Mouse (Mus musculus): ENCODE measurements at regions not wholly inside any gene's neighbourhood (a gene's known extent, or its start where the extent isn't known, plus 50 kb on each side); places are given as distances from the start of the nearest gene placed in this dataset.

GRCm38 (mm10) chr13:28692587-28692986 lies 260.9 kb downstream of the Sox4 start:
- no peak for DNase-seq

- DNase-seq = no peak
These were observed 262.9 kb downstream of the Sox4 start for GRCm38 (mm10) chr13:28690511-28691160.

GRCm38 (mm10) chr13:28687838-28688237 lies 265.7 kb downstream of the Sox4 start:
- no peak for DNase-seq

- no peak for DNase-seq
These were observed 269.2 kb downstream of the Sox4 start for GRCm38 (mm10) chr13:28684311-28684710.

- no peak for DNase-seq
These were observed 273.2 kb downstream of the Sox4 start for GRCm38 (mm10) chr13:28680266-28680665.

GRCm38 (mm10) chr13:28673622-28674021 lies 279.9 kb downstream of the Sox4 start:
- DNase-seq = no peak

- DNase-seq = no peak
These were observed 282.0 kb downstream of the Sox4 start for GRCm38 (mm10) chr13:28671543-28671942.

- no peak for DNase-seq
These were observed 283.5 kb downstream of the Sox4 start for GRCm38 (mm10) chr13:28669832-28670585.

- no peak for DNase-seq
These were observed 286.7 kb downstream of the Sox4 start for GRCm38 (mm10) chr13:28666832-28667231.

GRCm38 (mm10) chr13:28665150-28665549 lies 288.4 kb downstream of the Sox4 start:
- DNase-seq = no peak

- no peak for DNase-seq
These were observed 288.8 kb downstream of the Sox4 start for GRCm38 (mm10) chr13:28664698-28665097.

- peak; percentile 56 for DNase-seq
These were observed 289.4 kb downstream of the Sox4 start for GRCm38 (mm10) chr13:28663950-28664681.

GRCm38 (mm10) chr13:28663459-28663858 lies 290.1 kb downstream of the Sox4 start:
- no peak for DNase-seq

- no peak for DNase-seq
These were observed 291.2 kb downstream of the Sox4 start for GRCm38 (mm10) chr13:28662316-28662752.

- no peak for DNase-seq
These were observed 293.4 kb downstream of the Sox4 start for GRCm38 (mm10) chr13:28660151-28660550.

- no peak for DNase-seq
These were observed 294.9 kb downstream of the Sox4 start for GRCm38 (mm10) chr13:28658652-28659051.

- DNase-seq = no peak
These were observed 298.6 kb downstream of the Sox4 start for GRCm38 (mm10) chr13:28654883-28655282.

GRCm38 (mm10) chr13:28653362-28653761 lies 300.2 kb downstream of the Sox4 start:
- no peak for DNase-seq

- no peak for DNase-seq
These were observed 301.7 kb downstream of the Sox4 start for GRCm38 (mm10) chr13:28651810-28652209.

- no peak for DNase-seq
These were observed 307.6 kb downstream of the Sox4 start for GRCm38 (mm10) chr13:28645881-28646280.

GRCm38 (mm10) chr13:28644846-28645574 lies 308.5 kb downstream of the Sox4 start:
- no peak for DNase-seq

- DNase-seq = no peak
These were observed 312.7 kb downstream of the Sox4 start for GRCm38 (mm10) chr13:28640826-28641225.

Measured in thymus, postnatal 4 days (tissue).